Mouse (Mus musculus): Measurements from ENCODE around the gene Arv1. TPM values are rescaled to one million over a fixed set of nuclear protein-coding genes. Genes with fewer than 3 reads are reported as not detected.
A peak's percentile ranks its signal among the peaks of the same experiment; 100 is the strongest.

The Arv1 gene
- polyA plus RNA-seq, 1 experiment from 2014 or later = 27.9 TPM

DNA sequence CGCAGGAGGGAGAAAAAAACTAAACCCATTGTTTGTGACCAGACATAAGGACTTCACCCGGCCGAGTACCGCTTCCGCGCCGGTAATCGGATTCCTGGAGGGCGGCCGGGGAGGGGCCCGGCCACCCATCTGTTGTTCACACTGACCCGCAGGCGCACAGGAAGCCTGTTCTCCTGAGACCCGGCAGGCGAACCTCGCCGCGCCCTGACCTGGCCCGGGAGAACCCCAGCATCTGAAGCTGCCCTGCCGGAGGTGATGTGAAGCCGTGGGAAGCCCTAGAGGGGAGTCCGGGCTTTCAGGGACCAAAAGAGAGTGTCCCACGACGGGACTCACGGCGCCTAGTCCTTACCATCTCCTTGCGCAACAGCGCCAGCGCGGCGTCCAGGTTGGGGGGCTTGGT is 29.3 kb downstream of the Arv1 start:
- no peaks in the 10 kb centered on the region for H3K36me3 ChIP-seq (ENCODE audit: control insufficient read depth, insufficient read depth, low read length)
- peaks cover 9% of the 10 kb centered on the region; the same call in 1 of the 2 replicates for H3K4me1 ChIP-seq (ENCODE audit: control insufficient read depth, insufficient read depth, low read length)
- H3K27ac ChIP-seq (ENCODE audit: low read depth, low read length) = no peak overlapping the region
- no peaks in the 10 kb centered on the region for H3K9me3 ChIP-seq (replicated peaks; ENCODE audit: control insufficient read depth, low read length)
- 0 out of 2 replicates have a peak, but pooled peaks have one; percentile 7 for ATAC-seq
- H3K9ac ChIP-seq (ENCODE audit: low read length) = peak overlapping the region; percentile 49
- no peak for DNase-seq (ENCODE audit: low spot score)
- peak overlapping the region; percentile 63 for H3K4me2 ChIP-seq (ENCODE audit: low read length)
- H3K4me3 ChIP-seq (ENCODE audit: low read depth, low read length) = peak overlapping the region; percentile 43
- WGBS = under 1% methylated on average over 30 of the region's 31 CpGs
- H3K27me3 ChIP-seq (replicated peaks; ENCODE audit: control insufficient read depth, insufficient read depth, low read length) = peaks cover 50% of the 10 kb centered on the region

- ATAC-seq = peak; percentile 62
- peaks cover 52% of the 10 kb centered on the region for H3K27me3 ChIP-seq (replicated peaks; ENCODE audit: control insufficient read depth, insufficient read depth, low read length)
- WGBS = 1% methylated on average over 29 of the region's 41 CpGs
- no peak for DNase-seq (ENCODE audit: low spot score)
- H3K9me3 ChIP-seq (replicated peaks; ENCODE audit: control insufficient read depth, low read length) = no peaks in the 10 kb centered on the region
- H3K27ac ChIP-seq (ENCODE audit: low read depth, low read length) = no peak within 1 kb of the TSS
- peak within 1 kb of the TSS; percentile 49 for H3K9ac ChIP-seq (ENCODE audit: low read length)
- no peaks in the 10 kb centered on the region for H3K36me3 ChIP-seq (ENCODE audit: control insufficient read depth, insufficient read depth, low read length)
- peak within 1 kb of the TSS; percentile 43 for H3K4me3 ChIP-seq (ENCODE audit: low read depth, low read length)
- H3K4me2 ChIP-seq (ENCODE audit: low read length) = peak within 1 kb of the TSS; percentile 63
- H3K4me1 ChIP-seq (ENCODE audit: control insufficient read depth, insufficient read depth, low read length) = peaks cover 9% of the 10 kb centered on the region; the same call in 1 of the 2 replicates
Observed at GRCm38 (mm10) chr8:124751709-124752173, 29.8 kb downstream of the Arv1 start, which contains the start of gene Fam89a. TSS of gene Fam89a (minus strand) at chr8:124751832.

DNA sequence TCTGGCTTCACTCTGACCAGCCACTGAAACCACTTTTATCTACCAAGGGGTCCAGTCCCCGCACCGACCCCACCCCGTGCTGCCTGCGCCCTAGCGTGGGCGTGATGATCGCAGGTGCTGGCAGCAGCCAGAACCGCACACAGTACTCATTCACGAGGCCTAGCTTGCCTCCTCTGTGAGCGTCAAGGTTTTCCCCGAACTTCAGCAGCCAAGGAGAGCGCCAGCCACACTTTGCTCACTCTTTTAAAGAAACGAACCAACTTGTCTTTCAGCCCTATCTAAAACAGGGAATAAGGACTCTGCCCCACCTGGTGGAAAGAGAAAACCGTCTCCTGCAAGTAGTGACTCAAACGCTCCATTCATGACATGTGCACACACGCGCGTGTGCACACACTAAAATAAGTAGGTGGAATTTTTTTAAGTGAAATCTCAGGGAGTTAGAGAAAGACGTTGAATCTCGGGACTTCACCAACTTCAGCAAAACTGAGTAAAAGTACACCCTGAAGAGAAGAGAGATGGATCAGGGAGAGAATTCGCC is 30.5 kb downstream of the Arv1 start:
- Histone ChIP-seq H3K36me3 (ENCODE audit: control insufficient read depth, insufficient read depth, low read length) (no peaks in the 10 kb centered on the region), H3K4me3 (ENCODE audit: low read depth, low read length) (no peak overlapping the region), H3K9ac (ENCODE audit: low read length) (no peak overlapping the region), H3K4me2 (ENCODE audit: low read length) (peak overlapping the region; percentile 63; the same call in 1 of the 2 replicates), H3K9me3 (replicated peaks; ENCODE audit: control insufficient read depth, low read length) (no peaks in the 10 kb centered on the region), H3K4me1 (ENCODE audit: control insufficient read depth, insufficient read depth, low read length) (peaks cover 9% of the 10 kb centered on the region; the same call in 1 of the 2 replicates), H3K27me3 (replicated peaks; ENCODE audit: control insufficient read depth, insufficient read depth, low read length) (peaks cover 52% of the 10 kb centered on the region), H3K27ac (ENCODE audit: low read depth, low read length) (no peak overlapping the region)
- WGBS = 30% methylated on average over 21 of the region's 21 CpGs
- ATAC-seq (no peak), DNase-seq (ENCODE audit: low spot score) (no peak)

DNA sequence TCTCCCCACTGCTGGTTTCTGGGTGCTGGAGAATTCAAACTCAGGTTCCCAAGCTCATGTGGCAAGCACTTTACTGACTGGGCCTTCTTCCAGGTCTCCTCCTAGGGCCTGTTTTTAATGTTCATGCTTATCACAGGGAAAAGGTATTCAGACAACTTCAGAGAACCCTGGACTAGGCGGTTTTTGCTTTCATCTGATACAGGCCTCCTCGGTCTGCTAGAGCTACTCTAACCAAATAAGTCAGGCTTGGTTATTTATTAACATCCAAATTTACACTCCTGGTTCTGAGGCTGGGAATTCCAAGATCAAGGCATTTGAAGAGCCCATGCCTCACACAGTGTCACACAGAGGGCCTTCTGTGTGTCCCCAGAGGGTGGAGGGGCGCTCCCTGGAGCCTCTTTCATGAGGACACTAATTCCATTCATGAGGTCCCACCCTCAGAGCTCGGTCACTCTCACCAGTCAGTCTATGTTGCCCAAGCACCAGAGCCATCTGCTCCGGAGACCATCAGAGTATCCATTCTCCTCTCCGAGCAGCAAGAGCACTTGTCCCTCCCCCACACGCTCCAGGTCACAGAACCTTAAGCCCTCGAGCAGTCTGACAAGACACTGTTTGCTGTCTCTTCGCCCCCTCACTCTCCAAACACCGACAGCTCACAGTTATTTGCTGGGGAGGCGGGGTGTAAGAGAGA is 32.3 kb downstream of the Arv1 start:
- no peaks in the 10 kb centered on the region for H3K9me3 ChIP-seq (replicated peaks; ENCODE audit: control insufficient read depth, low read length)
- no peak overlapping the region for H3K9ac ChIP-seq (ENCODE audit: low read length)
- no peak overlapping the region for H3K4me2 ChIP-seq (ENCODE audit: low read length)
- H3K4me1 ChIP-seq (ENCODE audit: control insufficient read depth, insufficient read depth, low read length) = peaks cover 9% of the 10 kb centered on the region; the same call in 1 of the 2 replicates
- no peak overlapping the region for H3K27ac ChIP-seq (ENCODE audit: low read depth, low read length)
- ATAC-seq = no peak
- no peaks in the 10 kb centered on the region for H3K36me3 ChIP-seq (ENCODE audit: control insufficient read depth, insufficient read depth, low read length)
- no peak for DNase-seq (ENCODE audit: low spot score)
- 18% methylated on average over 11 of the region's 11 CpGs for WGBS
- H3K4me3 ChIP-seq (ENCODE audit: low read depth, low read length) = no peak overlapping the region
- H3K27me3 ChIP-seq (replicated peaks; ENCODE audit: control insufficient read depth, insufficient read depth, low read length) = peaks cover 51% of the 10 kb centered on the region

GRCm38 (mm10) chr8:124754792-124755190 is 32.9 kb downstream of the Arv1 start:
- peaks cover 9% of the 10 kb centered on the region; the same call in 1 of the 2 replicates for H3K4me1 ChIP-seq (ENCODE audit: control insufficient read depth, insufficient read depth, low read length)
- DNase-seq (ENCODE audit: low spot score) (no peak), ATAC-seq (no peak)
- no peak overlapping the region for H3K27ac ChIP-seq (ENCODE audit: low read depth, low read length)
- no peaks in the 10 kb centered on the region for H3K9me3 ChIP-seq (replicated peaks; ENCODE audit: control insufficient read depth, low read length)
- H3K36me3 ChIP-seq (ENCODE audit: control insufficient read depth, insufficient read depth, low read length) = no peaks in the 10 kb centered on the region
- 25% methylated on average over 4 of the region's 4 CpGs for WGBS
- no peak overlapping the region for H3K9ac ChIP-seq (ENCODE audit: low read length)
- no peak overlapping the region for H3K4me3 ChIP-seq (ENCODE audit: low read depth, low read length)
- H3K4me2 ChIP-seq (ENCODE audit: low read length) = no peak overlapping the region
- peaks cover 46% of the 10 kb centered on the region for H3K27me3 ChIP-seq (replicated peaks; ENCODE audit: control insufficient read depth, insufficient read depth, low read length)

- no peak for ATAC-seq
- H3K4me3 ChIP-seq (ENCODE audit: low read depth, low read length) = no peak overlapping the region
- no peaks in the 10 kb centered on the region for H3K9me3 ChIP-seq (replicated peaks; ENCODE audit: control insufficient read depth, low read length)
- H3K27me3 ChIP-seq (replicated peaks; ENCODE audit: control insufficient read depth, insufficient read depth, low read length) = peaks cover 39% of the 10 kb centered on the region
- H3K27ac ChIP-seq (ENCODE audit: low read depth, low read length) = no peak overlapping the region
- H3K4me2 ChIP-seq (ENCODE audit: low read length) = no peak overlapping the region
- no peaks in the 10 kb centered on the region for H3K36me3 ChIP-seq (ENCODE audit: control insufficient read depth, insufficient read depth, low read length)
- H3K9ac ChIP-seq (ENCODE audit: low read length) = no peak overlapping the region
- WGBS = 87% methylated on average over 8 of the region's 8 CpGs
- DNase-seq (ENCODE audit: low spot score) = no peak
- peaks cover 9% of the 10 kb centered on the region; the same call in 1 of the 2 replicates for H3K4me1 ChIP-seq (ENCODE audit: control insufficient read depth, insufficient read depth, low read length)
Observed at GRCm38 (mm10) chr8:124755481-124755880, 33.5 kb downstream of the Arv1 start.

- peaks cover 6% of the 10 kb centered on the region; the same call in 1 of the 2 replicates for H3K4me1 ChIP-seq (ENCODE audit: control insufficient read depth, insufficient read depth, low read length)
- DNase-seq (ENCODE audit: low spot score) (no peak), ATAC-seq (no peak)
- peaks cover 33% of the 10 kb centered on the region for H3K27me3 ChIP-seq (replicated peaks; ENCODE audit: control insufficient read depth, insufficient read depth, low read length)
- no peak overlapping the region for H3K9ac ChIP-seq (ENCODE audit: low read length)
- no peak overlapping the region for H3K27ac ChIP-seq (ENCODE audit: low read depth, low read length)
- 63% methylated on average over 2 of the region's 2 CpGs for WGBS
- no peak overlapping the region for H3K4me2 ChIP-seq (ENCODE audit: low read length)
- no peak overlapping the region for H3K4me3 ChIP-seq (ENCODE audit: low read depth, low read length)
- H3K9me3 ChIP-seq (replicated peaks; ENCODE audit: control insufficient read depth, low read length) = no peaks in the 10 kb centered on the region
- no peaks in the 10 kb centered on the region for H3K36me3 ChIP-seq (ENCODE audit: control insufficient read depth, insufficient read depth, low read length)
Observed at GRCm38 (mm10) chr8:124756153-124756552, 34.2 kb downstream of the Arv1 start.

GRCm38 (mm10) chr8:124756601-124757000 is 34.7 kb downstream of the Arv1 start:
- Histone ChIP-seq H3K4me3 (ENCODE audit: low read depth, low read length) (no peak overlapping the region), H3K9me3 (replicated peaks; ENCODE audit: control insufficient read depth, low read length) (no peaks in the 10 kb centered on the region), H3K4me1 (ENCODE audit: control insufficient read depth, insufficient read depth, low read length) (0 out of 2 replicates have a peak, but pooled peaks cover 1% of the 10 kb centered on the region), H3K4me2 (ENCODE audit: low read length) (no peak overlapping the region), H3K27me3 (replicated peaks; ENCODE audit: control insufficient read depth, insufficient read depth, low read length) (peaks cover 29% of the 10 kb centered on the region), H3K36me3 (ENCODE audit: control insufficient read depth, insufficient read depth, low read length) (no peaks in the 10 kb centered on the region), H3K9ac (ENCODE audit: low read length) (no peak overlapping the region), H3K27ac (ENCODE audit: low read depth, low read length) (no peak overlapping the region)
- DNase-seq (ENCODE audit: low spot score) = no peak
- 65% methylated on average over 5 of the region's 5 CpGs for WGBS
- ATAC-seq = no peak

GRCm38 (mm10) chr8:124758544-124758943 is 36.6 kb downstream of the Arv1 start:
- no peaks in the 10 kb centered on the region for H3K4me1 ChIP-seq (ENCODE audit: control insufficient read depth, insufficient read depth, low read length)
- H3K27ac ChIP-seq (ENCODE audit: low read depth, low read length) = no peak overlapping the region
- no peaks in the 10 kb centered on the region for H3K9me3 ChIP-seq (replicated peaks; ENCODE audit: control insufficient read depth, low read length)
- no peak overlapping the region for H3K4me2 ChIP-seq (ENCODE audit: low read length)
- no peak for ATAC-seq
- H3K4me3 ChIP-seq (ENCODE audit: low read depth, low read length) = no peak overlapping the region
- H3K36me3 ChIP-seq (ENCODE audit: control insufficient read depth, insufficient read depth, low read length) = no peaks in the 10 kb centered on the region
- 37% methylated on average over 3 of the region's 3 CpGs for WGBS
- 0 out of 2 replicates have a peak, but pooled peaks cover 10% of the 10 kb centered on the region for H3K27me3 ChIP-seq (replicated peaks; ENCODE audit: control insufficient read depth, insufficient read depth, low read length)
- no peak overlapping the region for H3K9ac ChIP-seq (ENCODE audit: low read length)
- DNase-seq (ENCODE audit: low spot score) = no peak

All from forebrain, embryonic 14.5 days (tissue).